Mouse (Mus musculus) cerebellum, postnatal 14 days (tissue): ENCODE results near the gene Tasp1.
"Not testable (repeated sequence)": the region's sequence is repeated elsewhere in the genome, so short reads cannot be mapped to it uniquely, and the experiment has no call there.

Experiments used
- DNase-seq, 2 experiments: peaks; one replicate each; pipeline ENCODE4 v3.0.0; 2021; ENCODE audit warnings: mixed read lengths in 2 of 2

Gene Tasp1

DNA sequence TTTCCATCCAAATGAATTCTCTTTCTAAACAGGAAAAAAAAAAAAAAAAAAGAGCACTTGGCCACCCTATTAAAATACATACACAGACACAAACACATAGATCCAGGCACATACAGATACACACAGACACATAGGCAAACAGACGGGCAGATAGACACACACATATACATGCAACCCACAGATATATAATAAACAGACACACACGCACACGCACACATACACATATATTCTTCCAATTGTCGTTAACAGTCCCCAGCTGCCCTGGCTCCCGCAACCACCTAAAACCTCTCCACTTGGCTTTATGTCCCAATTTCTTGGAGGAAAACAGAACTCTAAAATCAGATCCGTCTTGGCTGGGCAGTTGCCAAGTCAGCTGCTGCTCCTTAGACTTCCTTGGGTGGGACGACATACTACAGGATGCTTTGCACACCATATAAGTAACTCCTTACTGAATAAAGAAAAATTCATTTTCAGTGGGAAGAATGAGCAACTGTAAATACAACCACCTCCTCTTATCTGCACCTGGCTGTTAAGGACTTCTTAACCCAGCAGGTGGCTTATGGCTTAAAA is 188.5 kb downstream of the Tasp1 start:
- DNase-seq, result no peak

DNA sequence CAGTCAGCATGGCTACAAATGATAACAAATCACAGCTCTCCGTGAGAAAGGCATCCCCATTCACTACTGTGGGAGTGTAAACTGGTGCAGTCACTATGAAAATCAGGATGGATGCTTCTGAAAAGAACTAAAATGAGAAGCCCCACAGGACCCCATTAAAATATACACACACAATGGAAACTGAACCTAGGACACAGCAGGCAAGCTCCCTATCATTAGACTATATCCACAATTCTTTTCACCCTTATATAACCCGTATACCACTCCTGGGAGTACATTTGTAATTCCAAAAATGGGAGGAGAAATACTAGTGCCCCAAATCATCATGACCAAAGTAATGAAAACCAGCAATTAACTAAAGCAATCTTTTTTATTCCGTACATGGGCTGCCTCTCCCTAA is 190.7 kb downstream of the Tasp1 start:
- no peak for DNase-seq

DNA sequence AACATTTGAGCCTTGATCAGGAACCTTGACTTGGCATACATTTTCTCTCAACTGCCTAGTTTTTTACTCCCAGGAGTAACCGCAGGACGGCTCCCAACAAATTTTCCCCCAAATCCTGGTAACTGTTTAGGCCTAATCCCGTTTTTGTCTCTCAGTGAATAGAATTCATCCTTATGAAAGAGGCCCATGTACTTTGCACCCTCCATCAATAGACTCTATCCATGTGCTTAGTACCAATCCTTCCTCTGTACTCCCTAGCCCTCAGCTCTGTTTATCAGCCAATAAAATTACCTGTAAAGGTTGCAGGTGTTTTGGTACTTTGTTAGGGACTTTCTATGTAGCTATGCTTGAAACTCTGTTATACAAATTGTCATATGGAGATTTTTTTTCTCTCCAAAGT is 192.4 kb downstream of the Tasp1 start:
- DNase-seq, result no peak

DNA sequence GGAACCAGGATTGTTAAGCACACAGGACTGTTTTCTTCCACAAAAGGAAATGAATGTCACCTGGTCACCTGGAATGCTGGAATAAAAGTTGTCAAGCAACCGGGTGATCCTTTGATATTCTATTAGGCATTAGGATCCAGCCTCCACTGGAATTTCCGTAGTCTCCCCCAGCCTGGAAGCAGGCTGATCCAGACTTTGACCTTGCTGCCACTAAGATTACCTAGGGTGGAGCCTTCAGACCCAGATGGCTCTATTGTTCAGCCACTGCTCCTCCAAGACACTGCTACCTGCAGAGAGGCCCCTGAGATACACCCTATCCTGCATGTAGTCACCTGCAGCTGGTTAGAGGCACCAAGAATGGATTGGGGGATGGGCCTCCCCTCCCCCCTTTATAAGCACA is 192.8 kb downstream of the Tasp1 start:
- no peak for DNase-seq

DNA sequence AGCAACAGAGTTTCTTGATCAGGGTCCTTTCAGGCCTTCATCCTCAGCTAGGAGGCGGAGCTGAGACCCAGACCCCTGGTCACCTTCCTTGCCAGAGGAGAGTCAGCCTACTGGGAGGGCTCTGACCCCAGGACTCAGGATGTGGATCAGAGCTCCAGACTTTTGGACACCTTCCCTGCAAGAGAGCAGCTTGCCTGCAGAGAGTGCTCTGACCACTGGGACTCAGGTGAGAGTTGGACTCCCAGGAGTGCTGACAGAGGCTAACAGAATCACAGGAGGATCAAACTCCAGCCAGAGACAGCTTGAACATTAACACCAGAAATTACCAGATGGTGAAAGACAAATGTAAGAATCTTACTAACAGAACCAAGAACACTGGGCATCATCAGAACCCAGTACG is 197.5 kb downstream of the Tasp1 start:
- DNase-seq, result not testable (repeated sequence)

DNA sequence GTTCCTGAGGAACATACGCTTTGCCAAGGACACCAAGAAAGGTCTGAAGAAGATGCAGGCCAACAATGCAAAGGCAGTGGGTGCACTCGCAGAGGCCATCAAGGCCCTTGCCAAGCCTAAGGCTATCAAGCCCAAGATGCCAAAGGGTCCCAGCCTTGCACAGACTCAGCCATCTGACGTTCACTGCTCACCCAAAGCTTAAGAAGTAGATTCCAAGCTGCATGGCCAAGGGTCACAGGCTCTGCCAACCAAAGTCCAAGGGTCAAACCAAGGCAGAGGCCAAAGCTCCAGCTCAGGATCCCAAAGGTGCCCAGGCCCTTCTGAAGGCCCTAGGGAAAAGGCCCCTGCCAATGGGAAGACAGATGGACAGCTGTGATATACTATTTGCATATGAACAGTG is 203.2 kb downstream of the Tasp1 start:
- DNase-seq, result not testable (repeated sequence)

DNA sequence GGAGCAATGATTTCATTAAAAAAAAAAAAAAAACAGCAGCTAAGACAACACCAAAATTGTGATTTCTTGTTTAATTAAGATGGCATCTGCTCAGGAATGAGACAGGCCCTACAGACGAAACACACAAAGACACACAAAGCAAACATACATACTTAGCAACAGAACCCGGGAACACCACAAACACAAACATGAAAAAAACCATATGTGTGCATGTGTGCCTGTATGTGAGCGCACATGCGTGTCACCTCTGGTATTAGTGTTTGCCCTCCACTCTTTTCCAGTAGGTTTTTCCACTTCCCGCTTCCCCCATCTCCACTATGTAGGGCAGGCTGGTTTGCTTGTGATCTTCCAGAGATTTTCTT is 206.5 kb downstream of the Tasp1 start:
- DNase-seq, result no peak

DNA sequence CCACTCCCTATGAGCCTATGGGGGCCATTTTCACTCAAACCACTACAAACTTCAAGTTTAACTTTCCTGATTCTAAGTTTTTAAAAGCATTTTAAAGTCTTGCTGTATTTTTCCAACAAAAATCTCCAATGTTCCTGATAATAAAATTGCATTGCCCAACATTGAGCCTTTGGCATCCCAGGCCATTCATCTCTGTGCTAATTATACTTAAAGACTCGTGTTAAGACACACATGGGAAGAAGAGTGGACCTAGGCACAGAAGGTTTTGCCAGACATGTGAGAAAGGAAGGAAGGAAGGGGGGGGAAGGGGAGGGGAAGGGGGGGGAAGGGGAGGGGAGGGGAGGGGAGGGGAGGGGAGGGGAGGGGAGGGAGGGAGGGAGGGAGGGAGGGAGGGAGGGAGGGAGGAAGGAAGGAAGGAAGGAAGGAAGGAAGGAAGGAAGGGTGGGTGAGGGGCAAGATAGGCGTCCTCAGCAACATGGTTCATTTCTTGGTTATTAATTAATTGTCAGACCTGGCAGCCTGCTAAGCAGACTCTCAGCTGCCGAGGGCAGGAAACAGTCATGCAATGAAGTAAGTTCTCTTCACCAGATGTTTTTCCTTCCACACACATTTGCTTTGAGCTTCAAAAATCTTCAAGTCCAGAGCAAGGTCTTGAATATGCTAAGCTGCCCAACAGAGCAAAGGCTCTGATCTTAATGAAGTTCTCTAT is 207.0 kb downstream of the Tasp1 start:
- DNase-seq, result no peak

DNA sequence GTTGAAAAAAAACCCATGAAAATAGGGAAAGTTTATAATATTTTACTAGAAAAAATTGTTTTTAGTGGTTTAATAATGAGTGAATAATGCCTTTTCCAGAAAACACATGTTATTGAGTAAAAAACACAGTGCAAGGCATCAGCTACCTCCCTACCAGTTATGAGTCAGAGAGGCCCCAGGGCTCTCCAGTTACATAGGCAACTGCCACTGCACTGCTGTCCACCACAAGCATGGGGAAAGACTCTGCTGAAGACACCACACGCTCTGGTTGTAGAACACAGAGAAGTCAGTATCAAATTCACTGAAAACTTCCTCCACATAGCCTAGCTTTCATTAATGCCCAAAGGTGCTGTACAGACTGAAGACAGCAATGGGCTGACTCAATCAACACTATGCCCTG is 217.0 kb downstream of the Tasp1 start:
- no peak for DNase-seq

DNA sequence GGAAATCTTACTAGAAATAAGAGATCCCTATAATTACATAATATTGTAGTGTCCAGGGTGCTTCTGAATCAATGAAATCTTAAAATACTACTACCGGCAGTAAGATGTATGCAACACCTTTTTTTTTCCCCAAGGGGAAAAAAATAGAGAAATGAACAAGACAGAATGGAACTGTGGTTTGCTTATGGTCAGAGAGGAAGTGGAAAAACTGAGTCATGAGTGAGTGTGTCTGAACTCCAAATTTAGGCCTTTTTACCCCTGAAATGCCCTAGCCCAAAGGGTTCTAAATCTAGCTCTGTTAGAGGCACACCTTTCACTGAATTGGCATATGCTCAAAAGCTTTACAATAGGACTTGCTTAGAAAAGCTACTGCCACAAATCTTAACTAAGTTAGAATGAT is 225.2 kb downstream of the Tasp1 start:
- no peak for DNase-seq

DNA sequence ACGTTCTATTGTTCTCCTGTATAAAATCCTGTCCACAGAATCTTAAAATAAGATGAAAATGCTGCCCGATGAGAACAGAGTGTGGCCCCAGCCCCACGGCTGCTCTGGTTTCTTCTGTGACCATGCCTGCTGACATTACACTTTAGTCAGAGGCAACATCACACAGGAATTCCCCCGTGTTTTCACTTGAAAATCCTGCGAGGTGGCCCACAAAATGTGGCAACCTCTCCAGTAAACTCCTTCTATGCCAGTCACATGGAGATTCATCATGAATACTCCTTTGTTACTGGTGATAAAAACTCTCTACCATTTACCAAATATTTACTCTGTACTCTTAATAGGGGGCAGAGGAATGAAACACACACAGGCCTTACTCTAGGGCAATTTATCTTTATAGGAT is 225.7 kb downstream of the Tasp1 start:
- DNase-seq, result no peak

DNA sequence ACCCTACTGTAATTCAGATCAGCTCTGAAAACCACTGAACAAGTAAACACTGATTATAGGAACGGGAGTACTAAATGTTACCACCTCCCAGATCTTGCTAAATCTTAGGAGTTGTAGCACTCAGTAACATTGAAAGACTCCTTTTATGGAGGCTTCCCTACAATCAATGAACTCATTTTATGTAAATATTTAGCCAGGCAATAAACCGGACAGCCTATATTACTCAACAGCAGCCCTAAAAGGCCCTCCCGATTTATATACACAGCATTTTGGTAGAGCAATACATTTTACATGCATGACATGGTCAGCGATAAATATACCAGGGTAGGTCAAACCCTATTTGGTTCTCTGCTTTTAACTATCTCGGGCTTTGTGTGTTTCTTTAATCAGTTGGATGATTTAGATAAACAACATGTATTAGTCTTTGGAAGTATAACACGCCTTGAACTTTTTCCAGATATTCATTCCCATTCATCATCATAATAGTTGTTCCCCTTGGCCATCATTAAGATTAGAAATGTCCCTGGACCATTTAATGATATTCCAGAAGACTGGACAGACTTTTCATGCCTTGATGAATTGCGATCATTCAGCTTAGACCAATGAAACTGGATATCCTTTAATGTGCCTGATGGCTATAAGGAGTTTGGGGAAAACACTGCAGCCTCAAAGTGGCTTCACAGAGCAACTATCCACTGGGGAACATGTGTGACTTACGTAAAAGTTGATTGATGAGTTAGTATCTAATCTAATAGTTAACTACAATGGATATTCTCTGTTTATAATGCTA is 244.8 kb downstream of the Tasp1 start:
- no peak for DNase-seq

DNA sequence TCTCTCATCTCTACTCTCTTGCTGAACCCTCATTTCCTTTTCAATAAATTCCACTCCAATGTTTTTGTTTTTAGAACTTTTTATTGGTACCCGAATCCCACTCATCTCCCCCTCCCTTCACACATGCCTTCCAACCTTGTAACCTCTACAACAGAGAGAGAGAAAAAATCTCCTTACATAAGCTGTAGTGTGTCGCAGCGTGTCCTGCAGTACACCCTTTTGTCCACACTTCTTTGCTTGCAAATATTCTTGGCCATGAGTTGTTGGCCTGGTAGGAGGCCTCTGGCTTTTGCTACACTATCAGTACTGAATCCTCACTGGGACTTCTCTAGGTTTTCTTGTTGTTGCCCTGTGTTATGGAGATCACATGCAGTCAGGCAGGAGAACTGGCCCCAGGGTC is 249.3 kb downstream of the Tasp1 start:
- no peak for DNase-seq

DNA sequence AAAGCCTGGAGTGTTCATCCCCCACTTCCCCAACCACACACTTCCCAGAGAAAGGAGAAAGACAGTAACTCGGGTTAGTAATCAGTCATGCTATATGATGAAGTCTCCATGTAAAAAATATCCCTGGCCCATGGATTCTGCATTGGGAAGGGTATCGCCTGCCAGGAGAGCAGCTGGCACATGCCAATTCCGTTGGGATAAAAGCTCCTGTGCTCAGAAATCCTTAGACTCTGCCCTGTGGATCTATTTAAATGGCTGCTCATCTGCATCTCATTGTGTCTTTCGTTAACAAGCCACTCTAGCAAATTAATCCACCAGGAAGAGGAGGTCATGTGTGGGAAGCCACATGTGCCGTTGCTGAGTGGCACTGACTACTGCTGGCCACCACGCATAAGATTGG is 258.7 kb downstream of the Tasp1 start:
- no peak for DNase-seq

DNA sequence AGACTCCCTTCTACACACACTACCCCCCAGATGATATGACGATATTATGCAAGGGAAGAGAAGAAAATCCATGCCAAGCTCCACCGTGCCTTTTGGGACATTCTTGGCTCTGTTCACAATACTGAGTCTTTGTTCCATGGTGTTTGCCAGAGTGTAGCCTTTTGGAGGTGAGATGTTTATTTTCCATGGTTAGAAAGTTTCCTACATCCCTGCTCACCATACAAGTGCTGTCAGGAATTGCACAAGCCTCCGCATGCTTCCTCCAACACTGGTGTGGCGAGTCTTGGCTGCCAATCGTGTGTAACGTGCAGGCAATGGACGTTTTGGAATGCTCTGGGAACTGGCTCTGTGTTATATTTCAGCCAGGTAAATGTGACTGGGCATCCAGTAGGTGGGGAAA is 262.6 kb downstream of the Tasp1 start:
- no peak for DNase-seq

DNA sequence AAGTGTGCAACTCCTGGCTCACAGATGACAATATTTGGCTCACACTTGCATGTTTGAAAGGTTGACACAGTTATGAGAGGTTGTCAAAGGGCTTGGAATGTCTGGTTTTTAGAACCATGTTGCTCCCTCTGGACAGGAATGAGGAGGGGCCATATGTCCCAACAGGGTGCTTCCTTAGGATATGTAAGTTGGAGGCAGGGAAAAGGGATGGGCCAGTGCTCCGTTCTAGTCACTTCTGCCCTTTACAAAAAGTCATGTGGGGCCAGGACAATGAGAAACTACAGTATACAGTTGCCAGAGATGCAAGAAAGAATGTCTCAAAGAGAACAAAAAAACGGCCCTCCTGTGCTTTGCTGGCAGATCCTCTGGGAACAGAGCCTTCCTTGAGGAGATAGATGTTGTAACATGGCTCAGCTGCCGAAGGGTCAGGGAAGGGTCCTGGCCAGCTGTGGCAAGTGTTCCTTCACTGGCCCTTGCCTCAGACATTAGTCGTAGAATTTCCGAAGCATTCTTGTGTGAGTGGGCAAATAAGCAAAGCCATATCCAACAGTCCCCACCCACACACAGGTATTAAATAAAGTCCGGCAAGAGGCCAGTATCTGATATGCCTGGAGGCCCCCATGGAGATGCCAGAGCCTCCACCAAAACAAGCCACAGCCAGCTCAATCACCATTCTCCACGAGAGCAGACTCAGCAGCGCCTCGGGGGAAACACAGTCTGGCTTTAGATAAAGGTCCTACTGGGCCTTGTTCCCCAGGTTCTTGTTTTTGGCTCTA is 274.1 kb downstream of the Tasp1 start:
- DNase-seq, result no peak

DNA sequence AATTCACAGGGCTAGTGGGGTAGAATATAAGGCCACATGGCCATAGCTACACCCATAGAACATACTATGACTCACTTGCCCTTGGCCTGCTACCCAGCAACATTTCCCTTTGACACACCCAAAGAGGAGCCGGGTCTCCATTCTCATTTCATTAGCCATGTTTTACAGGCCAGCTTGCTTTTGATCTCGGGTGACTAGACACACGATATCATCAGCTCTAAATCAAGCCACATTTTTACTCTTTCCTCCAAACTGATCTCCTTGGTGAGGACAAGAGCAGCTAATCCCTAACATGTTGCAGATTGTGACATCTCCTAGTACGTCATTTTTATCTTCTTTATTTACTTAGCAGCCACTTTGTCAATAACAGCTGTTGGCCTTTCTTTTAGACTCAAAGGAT is 277.9 kb downstream of the Tasp1 start:
- DNase-seq, result no peak

DNA sequence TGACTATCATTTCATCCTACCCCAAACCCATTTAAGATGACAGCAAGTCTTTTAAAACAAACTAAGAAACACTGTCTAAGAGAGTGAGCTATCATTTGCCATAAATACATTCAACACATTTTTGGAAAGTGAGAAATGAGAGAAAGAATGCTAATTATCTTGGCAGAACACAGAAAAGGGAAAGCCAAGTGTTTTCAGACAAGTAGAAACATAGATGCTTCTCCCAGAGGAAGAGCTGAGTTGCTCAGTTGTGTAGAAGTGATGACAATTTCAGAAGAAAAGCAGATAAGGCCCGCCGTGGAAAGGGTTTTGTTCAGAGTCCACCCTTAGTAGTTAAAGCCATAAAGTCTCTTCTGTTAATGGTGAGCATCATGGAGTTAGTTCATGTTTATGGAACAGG is 281.7 kb downstream of the Tasp1 start:
- DNase-seq, result no peak

DNA sequence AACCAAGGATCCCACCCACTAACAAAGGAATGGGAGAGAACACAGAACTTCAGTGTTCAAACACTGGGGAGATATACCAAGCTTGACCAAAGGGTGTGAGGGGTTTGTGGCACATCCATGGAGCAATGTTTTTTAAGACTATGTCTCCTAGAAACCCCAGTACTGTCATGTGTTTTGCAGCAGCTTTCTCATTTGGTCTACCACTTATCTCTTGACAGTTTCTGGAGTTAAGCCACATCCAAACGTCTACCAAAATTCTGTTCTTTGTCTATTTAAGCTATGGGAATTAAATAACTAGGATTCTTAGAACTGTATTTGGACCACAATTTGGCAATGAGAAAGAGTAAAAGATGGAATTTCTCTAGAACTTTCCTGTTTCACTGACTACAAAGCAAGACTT is 282.1 kb downstream of the Tasp1 start:
- DNase-seq, result no peak
